Mouse (Mus musculus): ENCODE measurements at regions not wholly inside any gene's neighbourhood (a gene's known extent, or its start where the extent isn't known, plus 50 kb on each side); places are given as distances from the start of the nearest gene placed in this dataset.

DNA sequence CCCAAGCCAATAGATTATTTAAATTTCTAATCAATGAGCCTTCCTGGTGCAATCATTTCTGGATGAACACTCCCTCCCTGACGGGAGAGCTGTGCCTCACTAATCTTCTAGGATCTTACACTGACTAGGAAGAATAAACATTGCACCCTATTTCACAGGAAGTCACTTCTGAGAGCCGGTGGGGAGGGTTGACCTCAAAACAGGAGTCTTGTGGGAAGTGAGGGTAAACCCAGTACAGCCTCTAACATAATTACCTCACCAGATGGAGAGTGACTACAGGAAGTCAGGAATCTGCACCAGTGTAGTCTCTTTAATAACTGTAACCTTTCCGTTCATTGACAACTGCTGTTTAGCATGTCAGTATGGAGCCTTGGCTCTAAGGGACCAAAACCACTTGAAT is 544.6 kb upstream of the Lrrc6 start:
- TF ChIP-seq POLR2A (IDR thresholded peaks at IDR 0.05; ENCODE audit: borderline replicate concordance, low read depth, low read length), result no peak
- no peak for TF ChIP-seq CTCF (IDR thresholded peaks at IDR 0.05; ENCODE audit: low read depth, low read length)
